Mouse (Mus musculus) olfactory bulb, adult 2 months (tissue): ENCODE results near the gene Twist2.

Experiments used
- CTCF ChIP-seq: fragments of 200-500 bp; IDR thresholded peaks from 2 replicates; pipeline ENCODE4 v1.5.1; 2012; ENCODE audit warnings: low read depth, mild to moderate bottlenecking, low read length, moderate library complexity; ENCODE audit not compliant: insufficient read depth
- POLR2A ChIP-seq: fragments of 200-500 bp; IDR thresholded peaks from 2 replicates; pipeline ENCODE4 v1.6.1; 2012; ENCODE audit warnings: mild to moderate bottlenecking, low read depth, low read length, moderate library complexity; ENCODE audit not compliant: insufficient read depth

DNA sequence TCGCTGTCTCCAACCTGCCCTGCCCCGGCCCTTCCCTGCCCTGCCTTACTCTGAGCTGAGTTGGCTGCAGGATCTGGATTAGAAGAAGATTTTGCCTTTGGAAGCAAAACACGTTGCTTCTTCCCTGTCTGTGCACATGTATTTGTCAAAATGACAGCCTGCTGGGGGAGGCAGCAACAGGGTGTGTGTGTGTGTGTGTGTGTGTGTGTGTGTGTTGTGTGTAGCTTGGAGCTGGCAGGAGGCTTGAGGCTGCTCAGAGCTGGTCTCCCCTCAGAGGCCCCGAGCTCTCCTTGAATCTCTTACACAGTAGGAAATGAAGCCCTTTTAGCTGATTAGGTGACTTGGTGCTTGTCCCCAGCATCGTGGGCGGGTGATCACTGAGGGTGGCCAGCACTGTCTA lies 38.7 kb downstream of the Twist2 start:
- TF ChIP-seq CTCF, result no peak
- TF ChIP-seq POLR2A, result no peak
